Mouse (Mus musculus): Measurements from ENCODE around the gene Calml4. TPM values are rescaled to one million over a fixed set of nuclear protein-coding genes. Genes with fewer than 3 reads are reported as not detected.
A peak's percentile ranks its signal among the peaks of the same experiment; 100 is the strongest.

Calml4 gene
- polyA plus RNA-seq (2015; fragmentation: Nextera tagmentation; extraction: Ambion mirVana), result 10.7 and 11.2 TPM in 2 replicates

DNA sequence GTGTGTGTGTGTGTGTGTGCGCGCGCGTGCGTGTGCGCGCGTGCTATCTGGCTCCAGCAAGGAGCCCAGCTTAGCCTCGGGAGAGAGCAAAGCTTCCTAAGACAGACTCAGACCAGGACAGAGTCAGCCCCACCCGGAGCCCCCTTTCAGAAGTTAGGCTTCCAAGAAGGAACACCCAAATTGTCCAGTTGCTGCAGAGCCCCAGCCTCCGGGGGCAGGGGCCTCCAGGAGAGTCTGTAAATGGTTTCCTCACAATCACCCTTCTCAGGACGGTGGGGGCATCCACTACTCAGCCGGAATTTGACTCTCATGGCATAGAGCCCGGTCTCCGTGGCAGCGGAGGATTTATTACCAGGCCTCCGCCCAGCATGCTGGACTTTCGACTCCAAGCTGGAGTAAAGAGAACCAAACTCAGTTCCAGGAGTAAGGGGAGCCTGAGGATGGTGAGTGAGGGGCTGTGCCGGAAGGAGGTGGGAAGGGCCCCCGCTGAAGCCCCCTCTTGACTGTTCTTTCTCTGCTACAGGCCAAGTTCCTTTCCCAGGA lies at the start of gene Calml4:
TSS of gene Calml4 (plus strand) at position 362 of the 543 bp plus-strand sequence.
- H3K4me2 ChIP-seq (ENCODE audit: low read length), result no peak within 1 kb of the TSS
- 39% methylated on average over 14 of the region's 20 CpGs for WGBS
- no peaks in the 10 kb centered on the region for H3K9me3 ChIP-seq (replicated peaks; ENCODE audit: control insufficient read depth, low read length, poor library complexity, severe bottlenecking)
- H3K4me3 ChIP-seq (ENCODE audit: low read depth, low read length), result no peak within 1 kb of the TSS
- H3K27ac ChIP-seq (ENCODE audit: low read length), result no peak within 1 kb of the TSS
- no peaks in the 10 kb centered on the region for H3K4me1 ChIP-seq (ENCODE audit: control insufficient read depth, insufficient read depth, low read length)
- H3K9ac ChIP-seq (ENCODE audit: low read depth, low read length), result no peak within 1 kb of the TSS
- peak; percentile 56; the same call in 1 of the 2 replicates for ATAC-seq
- no peaks in the 10 kb centered on the region for H3K27me3 ChIP-seq (ENCODE audit: control insufficient read depth, insufficient read depth, low read depth, low read length)
- H3K36me3 ChIP-seq (ENCODE audit: control insufficient read depth, insufficient read depth, low read length), result no peaks in the 10 kb centered on the region

GRCm38 (mm10) chr9:62810095-62810494 lies 47.8 kb upstream of the Calml4 start:
- no peaks in the 10 kb centered on the region for H3K9me3 ChIP-seq (replicated peaks; ENCODE audit: control insufficient read depth, low read length, poor library complexity, severe bottlenecking)
- peak overlapping the region; percentile 84 for H3K4me2 ChIP-seq (ENCODE audit: low read length)
- peak overlapping the region; percentile 88 for H3K4me3 ChIP-seq (ENCODE audit: low read depth, low read length)
- no peaks in the 10 kb centered on the region for H3K36me3 ChIP-seq (ENCODE audit: control insufficient read depth, insufficient read depth, low read length)
- peaks cover 21% of the 10 kb centered on the region for H3K4me1 ChIP-seq (ENCODE audit: control insufficient read depth, insufficient read depth, low read length)
- H3K9ac ChIP-seq (ENCODE audit: low read depth, low read length), result peak overlapping the region; percentile 98
- ATAC-seq, result no peak
- peak overlapping the region; percentile 99 for H3K27ac ChIP-seq (ENCODE audit: low read length)
- WGBS, result 15% methylated on average over 8 of the region's 8 CpGs
- H3K27me3 ChIP-seq (ENCODE audit: control insufficient read depth, insufficient read depth, low read depth, low read length), result no peaks in the 10 kb centered on the region

GRCm38 (mm10) chr9:62810543-62811515 lies 47.1 kb upstream of the Calml4 start:
- peak; percentile 71 for ATAC-seq
- Histone ChIP-seq H3K4me2 (ENCODE audit: low read length) (peak overlapping the region; percentile 84), H3K9me3 (replicated peaks; ENCODE audit: control insufficient read depth, low read length, poor library complexity, severe bottlenecking) (no peaks in the 10 kb centered on the region), H3K4me3 (ENCODE audit: low read depth, low read length) (peak overlapping the region; percentile 88), H3K4me1 (ENCODE audit: control insufficient read depth, insufficient read depth, low read length) (peaks cover 21% of the 10 kb centered on the region), H3K27ac (ENCODE audit: low read length) (peak overlapping the region; percentile 99), H3K27me3 (ENCODE audit: control insufficient read depth, insufficient read depth, low read depth, low read length) (no peaks in the 10 kb centered on the region), H3K36me3 (ENCODE audit: control insufficient read depth, insufficient read depth, low read length) (no peaks in the 10 kb centered on the region), H3K9ac (ENCODE audit: low read depth, low read length) (peak overlapping the region; percentile 98)
- WGBS, result under 1% methylated on average over 58 of the region's 58 CpGs

DNA sequence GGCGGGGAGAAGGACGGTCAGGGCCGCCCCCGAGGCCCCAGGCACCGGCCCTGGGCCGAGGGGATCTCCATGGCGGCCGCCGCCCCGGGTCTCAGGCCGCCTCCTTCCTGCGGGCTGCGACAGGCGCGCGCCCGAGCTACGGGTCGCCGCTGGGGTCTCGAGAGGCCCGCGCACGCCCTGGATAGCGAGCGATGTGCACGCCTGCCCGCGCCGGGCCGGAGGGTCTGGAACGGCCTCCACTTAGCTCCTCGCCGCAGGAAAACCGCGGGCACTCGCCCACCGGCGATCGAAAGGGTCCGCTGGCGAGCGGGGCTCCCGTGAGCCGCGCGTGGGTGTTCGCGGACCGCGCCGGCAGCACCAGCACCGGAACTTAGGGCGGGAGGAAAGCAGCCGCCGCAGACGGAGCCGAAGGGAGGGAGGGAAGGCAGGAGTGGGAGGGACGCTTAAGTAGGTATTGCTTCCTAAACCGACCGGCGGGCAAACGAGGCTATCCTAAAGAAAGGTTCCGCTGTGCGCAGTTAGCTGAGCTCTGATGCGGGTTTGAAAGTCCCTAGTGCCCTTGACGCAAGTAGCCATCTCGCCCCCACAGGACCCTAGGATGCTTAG lies 46.3 kb upstream of the Calml4 start, which contains the start of gene Fem1b:
TSS of gene Fem1b (minus strand) at position 419 of the 606 bp plus-strand sequence.
- no peaks in the 10 kb centered on the region for H3K27me3 ChIP-seq (ENCODE audit: control insufficient read depth, insufficient read depth, low read depth, low read length)
- H3K4me2 ChIP-seq (ENCODE audit: low read length), result peak within 1 kb of the TSS; percentile 85
- peak within 1 kb of the TSS; percentile 88 for H3K4me3 ChIP-seq (ENCODE audit: low read depth, low read length)
- H3K36me3 ChIP-seq (ENCODE audit: control insufficient read depth, insufficient read depth, low read length), result no peaks in the 10 kb centered on the region
- peak within 1 kb of the TSS; percentile 99 for H3K27ac ChIP-seq (ENCODE audit: low read length)
- peaks cover 21% of the 10 kb centered on the region for H3K4me1 ChIP-seq (ENCODE audit: control insufficient read depth, insufficient read depth, low read length)
- H3K9ac ChIP-seq (ENCODE audit: low read depth, low read length), result peak within 1 kb of the TSS; percentile 98
- peak; percentile 92 for ATAC-seq
- no peaks in the 10 kb centered on the region for H3K9me3 ChIP-seq (replicated peaks; ENCODE audit: control insufficient read depth, low read length, poor library complexity, severe bottlenecking)
- WGBS, result 1% methylated on average over 59 of the region's 68 CpGs

GRCm38 (mm10) chr9:62812216-62813049 lies 45.4 kb upstream of the Calml4 start:
- no peaks in the 10 kb centered on the region for H3K36me3 ChIP-seq (ENCODE audit: control insufficient read depth, insufficient read depth, low read length)
- H3K4me3 ChIP-seq (ENCODE audit: low read depth, low read length), result peak overlapping the region; percentile 88

DNA sequence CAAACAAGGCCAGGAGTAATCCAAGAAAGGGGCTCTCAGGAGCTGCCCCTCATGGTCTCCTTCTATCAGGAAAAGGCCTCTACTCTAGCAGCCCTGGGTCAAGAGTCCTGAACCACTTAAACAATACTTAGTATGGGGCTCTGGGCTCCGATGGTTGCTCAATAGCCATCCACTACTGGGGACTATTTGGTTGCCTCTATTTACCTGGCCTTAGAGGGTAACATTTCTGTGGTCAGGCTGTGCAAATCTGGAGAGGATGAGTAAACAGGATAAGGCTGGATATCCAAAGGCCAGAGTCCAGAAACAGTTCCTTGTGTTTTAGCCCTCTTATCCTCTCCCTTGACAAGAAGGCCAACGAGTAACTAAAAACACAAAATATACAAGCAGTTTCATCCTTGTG lies 43.1 kb upstream of the Calml4 start:
- no peak for ATAC-seq
- 80% methylated on average over 2 of the region's 2 CpGs for WGBS

More at GRCm38 (mm10) chr9:62812216-62813049, 45.4 kb upstream of the Calml4 start:
- 3% methylated on average over 14 of the region's 14 CpGs for WGBS
- peak; percentile 40 for ATAC-seq
- Histone ChIP-seq H3K4me2 (ENCODE audit: low read length) (peak overlapping the region; percentile 85), H3K9ac (ENCODE audit: low read depth, low read length) (peak overlapping the region; percentile 98), H3K27ac (ENCODE audit: low read length) (peak overlapping the region; percentile 99), H3K4me1 (ENCODE audit: control insufficient read depth, insufficient read depth, low read length) (peaks cover 21% of the 10 kb centered on the region), H3K9me3 (replicated peaks; ENCODE audit: control insufficient read depth, low read length, poor library complexity, severe bottlenecking) (no peaks in the 10 kb centered on the region), H3K27me3 (ENCODE audit: control insufficient read depth, insufficient read depth, low read depth, low read length) (no peaks in the 10 kb centered on the region)

GRCm38 (mm10) chr9:62816323-62817098 lies 41.4 kb upstream of the Calml4 start:
- Histone ChIP-seq H3K27ac (ENCODE audit: low read length) (no peak overlapping the region), H3K9ac (ENCODE audit: low read depth, low read length) (no peak overlapping the region), H3K27me3 (ENCODE audit: control insufficient read depth, insufficient read depth, low read depth, low read length) (no peaks in the 10 kb centered on the region), H3K9me3 (replicated peaks; ENCODE audit: control insufficient read depth, low read length, poor library complexity, severe bottlenecking) (no peaks in the 10 kb centered on the region), H3K4me1 (ENCODE audit: control insufficient read depth, insufficient read depth, low read length) (peaks cover 6% of the 10 kb centered on the region), H3K4me3 (ENCODE audit: low read depth, low read length) (no peak overlapping the region), H3K4me2 (ENCODE audit: low read length) (no peak overlapping the region), H3K36me3 (ENCODE audit: control insufficient read depth, insufficient read depth, low read length) (no peaks in the 10 kb centered on the region)
- 84% methylated on average over 9 of the region's 9 CpGs for WGBS
- ATAC-seq, result no peak

More for the DNA sequence above, 43.1 kb upstream of the Calml4 start:
- Histone ChIP-seq H3K9ac (ENCODE audit: low read depth, low read length) (no peak overlapping the region), H3K4me2 (ENCODE audit: low read length) (no peak overlapping the region), H3K27ac (ENCODE audit: low read length) (no peak overlapping the region), H3K27me3 (ENCODE audit: control insufficient read depth, insufficient read depth, low read depth, low read length) (no peaks in the 10 kb centered on the region), H3K36me3 (ENCODE audit: control insufficient read depth, insufficient read depth, low read length) (no peaks in the 10 kb centered on the region), H3K4me1 (ENCODE audit: control insufficient read depth, insufficient read depth, low read length) (peaks cover 6% of the 10 kb centered on the region), H3K4me3 (ENCODE audit: low read depth, low read length) (no peak overlapping the region), H3K9me3 (replicated peaks; ENCODE audit: control insufficient read depth, low read length, poor library complexity, severe bottlenecking) (no peaks in the 10 kb centered on the region)
